Mouse (Mus musculus) kidney, postnatal 36 days (tissue): ENCODE measurements around the gene Sept1.
"Not testable (repeated sequence)": the region's sequence is repeated elsewhere in the genome, so short reads cannot be mapped to it uniquely, and the experiment has no call there.

Experiments used
- DNase-seq, 2 experiments: peaks; one replicate each; pipeline ENCODE4 v3.0.0; 2021 to 2022; ENCODE audit warnings: mixed read lengths in 2 of 2

Gene Sept1

GRCm38 (mm10) chr7:127192989-127193388 lies 39.9 kb downstream of the Sept1 start:
- peak; percentile 77 to 80 for DNase-seq

- no peak for DNase-seq
Measured at GRCm38 (mm10) chr7:127190672-127191071, 42.3 kb downstream of the Sept1 start.

DNA sequence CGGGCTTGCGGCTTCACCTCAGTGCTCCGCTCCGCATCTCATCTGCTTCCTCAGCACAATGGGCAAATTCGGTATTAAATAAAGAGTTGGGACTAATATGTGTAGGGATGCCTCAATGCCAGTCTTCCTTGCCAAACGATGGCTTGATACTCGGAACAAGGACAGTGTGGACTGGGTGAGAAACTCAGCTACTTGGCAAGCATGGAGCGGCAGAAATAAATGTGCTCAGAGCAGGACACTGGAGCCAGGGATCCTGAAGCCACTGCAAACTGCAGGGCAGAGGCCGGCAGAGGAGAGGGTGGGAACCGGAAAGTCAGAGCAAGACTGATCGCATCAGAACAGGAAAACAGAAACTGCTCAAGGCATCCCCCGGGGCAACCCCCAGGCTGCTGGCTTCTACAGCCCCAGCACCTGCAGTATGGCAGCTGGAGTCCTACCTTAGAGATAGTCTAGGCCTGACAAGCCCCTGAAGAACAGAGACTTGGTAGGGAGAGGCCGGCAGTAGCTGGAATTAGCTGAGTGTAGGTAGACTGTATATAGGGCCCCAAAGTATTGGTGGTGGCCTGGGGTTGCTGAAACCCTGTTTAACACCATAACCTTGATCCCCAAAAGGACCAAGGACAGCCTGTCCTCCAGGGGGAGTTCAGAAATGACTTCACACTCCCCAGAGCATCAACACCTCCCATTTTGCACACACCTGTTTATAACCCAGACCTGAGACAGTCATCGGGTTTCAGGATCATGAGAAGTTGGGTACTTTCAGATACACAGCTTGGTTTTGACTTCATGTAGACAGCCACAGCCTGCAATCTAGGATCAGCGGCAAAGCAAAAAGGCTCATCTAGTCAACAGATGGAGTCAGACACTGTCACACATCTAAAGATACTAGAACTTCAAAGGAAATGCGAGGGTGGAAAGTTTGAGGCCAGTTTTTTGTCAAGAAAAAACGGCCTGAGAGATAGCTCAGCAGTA lies 44.3 kb downstream of the Sept1 start:
- no peak for DNase-seq

DNA sequence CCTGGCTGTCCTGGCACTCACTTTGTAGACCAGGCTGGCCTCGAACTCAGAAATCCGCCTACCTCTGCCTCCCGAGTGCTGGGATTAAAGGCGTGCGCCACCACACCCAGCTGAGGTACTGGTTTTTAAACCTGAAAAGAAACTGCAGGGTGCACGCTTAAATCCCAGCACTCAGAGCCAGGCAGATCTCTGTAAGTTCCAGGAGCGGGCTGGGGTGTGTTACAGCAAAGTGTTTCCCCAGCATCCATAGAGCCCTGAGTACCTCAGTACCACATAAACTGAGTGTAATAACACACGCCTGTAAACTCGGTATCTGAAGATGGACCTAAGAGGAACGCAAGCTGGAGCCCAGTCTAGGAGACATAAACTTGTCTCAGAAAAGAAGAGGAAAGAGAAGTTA lies 45.6 kb downstream of the Sept1 start:
- DNase-seq = no peak

DNA sequence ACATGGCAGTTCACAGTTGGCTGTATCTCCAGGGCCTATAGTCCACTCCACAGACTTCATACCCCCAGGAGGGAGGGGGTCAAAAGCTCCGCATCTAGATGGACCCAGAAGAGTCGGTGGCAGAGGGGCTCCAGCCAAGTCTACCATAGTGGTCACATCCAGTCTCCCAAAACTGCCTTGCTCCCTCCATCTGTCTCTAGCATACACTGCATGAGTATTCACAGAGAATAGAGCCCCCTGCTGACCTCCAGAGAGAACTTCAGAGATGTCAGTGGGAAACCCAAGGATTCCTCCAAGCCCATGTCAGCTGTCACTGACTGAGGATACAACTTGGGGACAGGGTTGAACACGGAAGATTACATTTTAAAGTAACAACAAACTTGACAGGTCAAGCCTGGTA lies 47.3 kb downstream of the Sept1 start:
- DNase-seq = peak in 1 of 2 experiments; percentile 28

GRCm38 (mm10) chr7:127184720-127185119 lies 48.2 kb downstream of the Sept1 start:
- DNase-seq = no peak

- peak; percentile 27 to 59 for DNase-seq
Measured at GRCm38 (mm10) chr7:127183828-127184227, 49.1 kb downstream of the Sept1 start.

DNA sequence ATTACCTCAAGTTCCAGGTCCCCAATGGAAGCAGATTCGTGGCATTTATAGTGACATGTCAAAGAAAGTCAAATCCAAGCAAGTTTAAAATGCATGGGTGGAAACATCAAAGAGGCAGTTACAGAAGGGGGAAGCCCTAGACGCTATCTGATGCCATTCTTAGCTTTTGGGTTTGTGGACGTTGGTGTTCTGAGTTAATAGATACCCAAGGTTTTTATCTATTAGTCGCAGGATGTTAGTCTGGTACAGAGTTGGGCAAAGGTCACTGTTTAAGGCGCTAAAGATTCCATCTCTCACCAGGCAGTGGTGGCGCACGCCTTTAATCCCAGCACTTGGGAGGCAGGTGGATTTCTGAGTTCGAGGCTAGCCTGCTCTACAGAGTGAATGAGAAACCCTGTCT lies 49.6 kb downstream of the Sept1 start:
- DNase-seq = peak in 1 of 2 experiments; percentile 39

DNA sequence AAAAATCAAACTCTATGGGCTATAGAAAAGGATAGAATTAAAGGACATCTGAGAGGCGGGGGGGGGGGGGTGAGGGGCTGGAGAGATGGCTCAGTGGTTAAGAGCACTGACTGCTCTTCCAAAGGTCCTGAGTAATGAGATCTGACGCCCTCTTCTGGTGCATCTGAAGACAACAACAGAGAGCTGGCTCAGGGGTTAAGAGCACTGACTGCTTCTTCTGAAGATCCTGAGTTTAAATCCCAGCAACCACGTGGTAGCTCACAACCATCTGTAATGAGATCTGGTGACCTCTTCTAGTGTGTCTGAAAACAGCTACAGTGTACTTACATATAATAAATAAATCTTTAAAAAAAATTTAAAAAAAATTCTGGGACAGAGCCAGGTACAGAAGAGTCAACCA lies 51.2 kb downstream of the Sept1 start:
- DNase-seq = not testable (repeated sequence)

DNA sequence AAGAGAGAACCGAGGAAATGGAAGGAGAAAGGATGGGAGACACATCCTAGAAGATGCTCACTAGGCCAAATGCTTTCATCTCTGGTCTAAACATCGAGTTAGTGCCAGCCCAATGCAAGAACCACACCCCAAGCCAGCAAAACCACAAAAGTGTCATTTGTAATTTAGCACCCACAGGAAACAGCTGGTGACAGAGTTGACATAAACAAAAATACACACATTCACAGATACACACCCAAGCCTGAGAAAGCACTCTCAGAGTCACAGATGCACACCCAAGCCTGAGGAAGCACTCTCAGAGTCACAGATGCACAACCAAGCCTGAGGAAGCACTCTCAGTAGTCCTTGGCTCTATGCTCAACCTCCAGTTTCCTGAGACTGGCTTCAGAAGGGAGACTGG lies 52.1 kb downstream of the Sept1 start:
- no peak for DNase-seq

DNA sequence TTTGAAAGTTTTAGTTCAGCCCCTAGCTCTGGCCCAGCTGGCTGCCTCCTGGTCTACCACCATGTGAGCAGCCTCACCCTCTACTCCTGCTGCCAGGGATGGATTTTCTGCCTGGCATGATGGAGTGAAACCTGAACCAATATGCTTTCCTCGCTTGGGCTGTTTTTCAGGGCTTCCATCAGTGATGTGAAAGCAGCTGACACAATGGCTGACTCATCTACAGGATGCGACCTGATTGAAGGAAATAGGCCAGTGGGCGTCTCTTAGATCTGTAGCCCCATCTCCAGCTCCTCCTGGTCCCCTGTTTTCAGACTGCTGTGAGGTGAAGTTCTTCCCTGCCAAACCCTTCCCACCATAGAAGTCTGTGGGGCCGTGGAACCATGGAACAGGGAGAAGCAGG lies 56.0 kb downstream of the Sept1 start:
- no peak for DNase-seq

DNA sequence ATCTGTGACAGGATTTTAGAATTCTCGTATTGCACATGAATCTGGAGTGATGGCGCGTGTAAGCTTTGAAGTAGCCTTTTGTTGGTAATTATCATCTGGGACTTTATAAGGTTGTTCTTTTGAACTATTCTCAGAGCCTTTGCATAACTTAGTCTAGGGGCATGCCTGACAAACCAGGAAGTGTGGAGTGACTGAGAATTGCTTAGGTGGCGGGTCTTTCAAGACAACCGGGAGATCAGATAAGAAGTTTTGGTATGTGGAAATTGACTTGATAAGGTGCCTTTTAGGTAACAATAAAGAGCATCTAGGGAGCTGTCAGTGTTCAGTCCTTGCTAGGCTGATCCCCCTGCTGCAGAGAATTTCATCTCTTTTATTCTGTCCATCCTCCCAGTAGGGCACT lies 66.4 kb downstream of the Sept1 start:
- DNase-seq = no peak

DNA sequence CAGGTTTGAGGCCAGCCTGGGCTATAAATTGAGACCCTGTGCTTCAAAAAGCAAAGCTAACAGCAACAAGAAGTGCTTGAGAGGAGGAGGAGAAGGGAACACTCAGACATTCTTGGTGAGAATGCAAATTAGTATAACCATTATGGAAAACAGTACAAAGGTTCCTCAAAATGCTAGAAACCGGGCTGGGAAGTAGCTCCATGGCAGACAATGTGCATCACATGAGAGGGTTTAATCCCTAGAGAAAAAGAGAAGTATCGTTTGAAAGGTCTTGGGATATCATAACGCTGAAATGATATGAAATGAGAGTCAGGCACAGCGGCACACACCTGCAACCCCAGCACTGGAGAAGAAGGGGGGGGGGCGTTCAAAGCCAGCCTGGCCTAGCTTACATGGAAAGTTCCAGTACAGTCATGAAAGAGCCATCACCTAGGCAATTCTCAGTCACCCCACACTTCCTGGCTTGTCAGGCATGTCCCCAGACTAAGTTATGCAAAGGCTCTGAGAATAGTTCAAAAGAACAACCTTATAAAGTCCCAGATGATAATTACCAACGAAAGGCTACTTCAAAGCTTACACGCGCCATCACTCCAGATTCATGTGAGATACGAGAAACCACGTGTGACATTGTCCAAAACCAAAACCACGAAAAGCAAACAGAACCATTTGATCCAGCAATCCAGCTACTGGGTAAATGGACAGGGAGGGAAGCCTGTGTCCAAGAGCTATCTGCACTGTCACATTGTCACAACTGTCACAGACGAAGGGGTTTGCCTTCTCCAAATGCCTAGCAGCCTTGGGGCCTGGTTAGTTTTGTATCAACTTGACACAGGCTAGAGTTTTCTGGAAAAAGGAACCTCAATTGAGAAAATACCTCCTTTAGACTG lies 67.1 kb downstream of the Sept1 start:
- DNase-seq = no peak
